In genomic region chr11:12465229-12465628, GRCm38 (mm10) we compare ENCODE assay signal across 8 mouse cellular contexts. TPM values are rescaled to one million over a fixed set of nuclear protein-coding genes. Genes with fewer than 3 reads are reported as not detected.
A peak's percentile ranks its signal among the peaks of the same experiment; 100 is the strongest.
DNase-seq lines count a peak whose midpoint lies in the region; ATAC-seq and TF ChIP-seq lines count a peak whose summit lies in the region.

No protein-coding gene starts in this region.

- H3K27ac ChIP-seq in gastrocnemius, adult 2 months = peak overlapping the region; percentile 85
- peak overlapping the region; percentile 45; the same call in 1 of the 2 replicates for H3K27ac ChIP-seq in hindbrain, postnatal 0 days
- H3K27ac ChIP-seq in midbrain, embryonic 10.5 days (replicated peaks) = no peak overlapping the region

- ATAC-seq in hindbrain, postnatal 0 days = 0 out of 2 replicates have a peak, but pooled peaks have one; percentile 31

- intact Hi-C loops in gastrocnemius, adult 2 months (cut with DNase I) = no loop called here

- DNase-seq in gastrocnemius, adult 2 months = peak; percentile 20
- DNase-seq in gastrocnemius, postnatal 10 days = no peak
- DNase-seq in ZHBTc4 (ENCODE audit: low read depth, low spot score) = peak; percentile 52
- DNase-seq in hindbrain, postnatal 0 days (ENCODE audit: low spot score) = no peak
- DNase-seq in midbrain, embryonic 10.5 days (ENCODE audit: low spot score) = no peak
- DNase-seq in adrenal gland, postnatal 4 days (ENCODE audit: low spot score in 2 of 2) = no peak
- no peak for DNase-seq in layer of hippocampus, adult 18-20 months (ENCODE audit: low spot score in 2 of 2)
- no peak for DNase-seq in left cerebral cortex, adult 11 months (ENCODE audit: low spot score)

- peaks cover 2% of the 10 kb centered on the region; the same call in 1 of the 2 replicates for H3K4me1 ChIP-seq in hindbrain, postnatal 0 days (ENCODE audit: insufficient read depth, low read length)
- H3K4me1 ChIP-seq in midbrain, embryonic 10.5 days = peaks cover 11% of the 10 kb centered on the region

- H3K4me2 ChIP-seq in hindbrain, postnatal 0 days (ENCODE audit: low read depth, low read length) = peak overlapping the region; percentile 86

- H3K4me3 ChIP-seq in gastrocnemius, adult 2 months = peak overlapping the region; percentile 85
- H3K4me3 ChIP-seq in hindbrain, postnatal 0 days (ENCODE audit: low read length) = peak overlapping the region; percentile 74
- H3K4me3 ChIP-seq in midbrain, embryonic 10.5 days = peak overlapping the region; percentile 83

- H3K9ac ChIP-seq in hindbrain, postnatal 0 days (replicated peaks; ENCODE audit: low read length) = peak overlapping the region; percentile 68

- WGBS in hindbrain, postnatal 0 days = 50% methylated on average over 1 of the region's 1 CpGs
- WGBS in midbrain, embryonic 10.5 days = 45% methylated on average over 1 of the region's 1 CpGs

- H3K27me3 ChIP-seq in hindbrain, postnatal 0 days (ENCODE audit: insufficient read depth, low read length) = peaks cover 3% of the 10 kb centered on the region; the same call in 1 of the 2 replicates
- H3K27me3 ChIP-seq in midbrain, embryonic 10.5 days (ENCODE audit: low read depth, poor library complexity, severe bottlenecking) = peaks cover 49% of the 10 kb centered on the region

- TF ChIP-seq CTCF in gastrocnemius, adult 2 months (IDR thresholded peaks at IDR 0.05) = no peak
- no peak for TF ChIP-seq CTCF in hindbrain, postnatal 0 days (IDR thresholded peaks at IDR 0.05; ENCODE audit: low read depth)

- H3K36me3 ChIP-seq in hindbrain, postnatal 0 days (ENCODE audit: insufficient read depth, low read length) = no peaks in the 10 kb centered on the region
- H3K36me3 ChIP-seq in midbrain, embryonic 10.5 days = no peaks in the 10 kb centered on the region

- no peaks in the 10 kb centered on the region for H3K9me3 ChIP-seq in hindbrain, postnatal 0 days (ENCODE audit: low read length)
- H3K9me3 ChIP-seq in midbrain, embryonic 10.5 days (replicated peaks) = no peaks in the 10 kb centered on the region

RNA-seq across cellular contexts. Expression of gene Cobl, which starts 0.5 kb away (rescaled TPM):
- total RNA-seq in gastrocnemius, adult 2 months (2021) = 100 to 1,000 TPM; 101 to 123 TPM
- 100 to 1,000 TPM; 127 to 138 TPM for total RNA-seq in gastrocnemius, postnatal 10 days (2021)
- 15.1 and 17.8 TPM in 2 replicates for total RNA-seq in hindbrain, postnatal 0 days (2014; rRNA removed)
- 10.1 and 11.4 TPM in 2 replicates for polyA plus RNA-seq in hindbrain, postnatal 0 days (2015; fragmentation: Nextera tagmentation; extraction: Ambion mirVana)
- 1.9 and 2.4 TPM in 2 replicates for polyA plus RNA-seq in midbrain, embryonic 10.5 days (2016; fragmentation: Nextera tagmentation; extraction: Ambion mirVana)
- total RNA-seq in adrenal gland, postnatal 4 days (2021) = 10 to 100 TPM in 1 of 2 experiments, 1 to 10 TPM in 1; 9.9 to 12.4 TPM
- 10 to 100 TPM; 18.0 to 27.4 TPM for total RNA-seq in layer of hippocampus, adult 18-20 months (2021)

Comparison
In these comparisons a context has a peak if more than half of its experiments do, and no peak if none do; other contexts are left out.
1. DNase-seq: peak in gastrocnemius, adult 2 months (single experiment) and ZHBTc4 (single experiment); none in gastrocnemius, postnatal 10 days (single experiment), hindbrain, postnatal 0 days (single experiment), midbrain, embryonic 10.5 days (single experiment), adrenal gland, postnatal 4 days (0 of 2), layer of hippocampus, adult 18-20 months (0 of 2) and left cerebral cortex, adult 11 months (single experiment).
2. Peak in every context shown above with its lines, with median percentiles within 50 percentile points of each other: H3K4me3 ChIP-seq.